Mouse (Mus musculus): ENCODE measurements at regions not wholly inside any gene's neighbourhood (a gene's known extent, or its start where the extent isn't known, plus 50 kb on each side); places are given as distances from the start of the nearest gene placed in this dataset.

- DNase-seq (ENCODE audit: low spot score in 2 of 2), result no peak
These were observed 118.3 kb downstream of the Dact1 start for GRCm38 (mm10) chr12:71427974-71428373.

DNA sequence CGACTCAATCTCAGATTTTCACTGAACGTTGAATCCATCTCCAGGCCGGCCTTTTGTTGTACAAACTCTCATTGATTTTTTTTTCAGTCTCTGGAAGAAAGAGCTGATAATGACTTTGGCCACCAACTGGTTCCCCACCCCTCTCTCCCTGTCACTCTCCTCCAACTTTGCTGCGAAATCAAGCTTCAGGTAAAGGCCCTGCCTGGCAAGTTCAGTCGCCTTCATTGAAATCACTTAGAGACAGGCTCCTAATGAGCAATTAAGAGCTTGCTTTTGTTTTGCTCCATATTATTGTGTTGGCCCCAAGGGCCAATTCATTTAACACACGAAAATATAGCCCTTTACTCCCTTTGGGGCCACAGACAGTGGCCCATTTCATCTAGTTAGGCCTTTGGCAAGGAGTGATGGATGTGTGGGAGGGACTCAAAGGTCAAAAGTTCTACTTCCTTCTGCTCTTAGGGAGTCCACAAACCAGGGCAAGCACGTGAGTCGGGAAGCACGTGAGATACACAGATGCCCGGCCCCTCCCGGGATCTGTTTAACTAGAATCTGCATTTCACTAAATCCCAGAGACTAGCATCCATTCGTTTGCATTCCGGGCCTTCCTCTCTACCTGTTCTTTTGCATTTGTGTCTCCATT, 120.0 kb downstream of the Dact1 start:
- no peak for DNase-seq (ENCODE audit: low spot score in 2 of 2)

GRCm38 (mm10) chr12:71430331-71430730, 120.6 kb downstream of the Dact1 start:
- DNase-seq (ENCODE audit: low spot score in 2 of 2), result no peak

DNA sequence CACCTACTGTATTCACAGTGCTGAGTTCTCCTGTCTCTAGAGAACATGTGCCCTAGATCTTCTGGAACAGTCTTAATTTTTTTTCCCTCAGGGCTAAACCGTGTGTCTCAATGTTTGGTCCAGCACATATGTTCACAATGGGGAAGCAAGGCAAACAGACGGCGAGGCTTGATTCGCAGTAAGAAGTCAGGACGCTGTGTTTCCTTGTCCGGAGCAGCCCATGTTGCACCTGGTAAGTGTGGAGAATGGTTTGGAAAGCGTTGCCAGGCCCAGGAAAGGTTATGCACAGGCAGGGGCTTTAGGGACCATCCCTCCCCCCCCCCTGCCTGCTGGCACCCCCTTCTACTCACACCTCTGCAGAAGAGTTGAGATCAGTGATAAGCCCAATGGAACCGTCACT, 121.4 kb downstream of the Dact1 start:
- no peak for DNase-seq (ENCODE audit: low spot score in 2 of 2)

DNA sequence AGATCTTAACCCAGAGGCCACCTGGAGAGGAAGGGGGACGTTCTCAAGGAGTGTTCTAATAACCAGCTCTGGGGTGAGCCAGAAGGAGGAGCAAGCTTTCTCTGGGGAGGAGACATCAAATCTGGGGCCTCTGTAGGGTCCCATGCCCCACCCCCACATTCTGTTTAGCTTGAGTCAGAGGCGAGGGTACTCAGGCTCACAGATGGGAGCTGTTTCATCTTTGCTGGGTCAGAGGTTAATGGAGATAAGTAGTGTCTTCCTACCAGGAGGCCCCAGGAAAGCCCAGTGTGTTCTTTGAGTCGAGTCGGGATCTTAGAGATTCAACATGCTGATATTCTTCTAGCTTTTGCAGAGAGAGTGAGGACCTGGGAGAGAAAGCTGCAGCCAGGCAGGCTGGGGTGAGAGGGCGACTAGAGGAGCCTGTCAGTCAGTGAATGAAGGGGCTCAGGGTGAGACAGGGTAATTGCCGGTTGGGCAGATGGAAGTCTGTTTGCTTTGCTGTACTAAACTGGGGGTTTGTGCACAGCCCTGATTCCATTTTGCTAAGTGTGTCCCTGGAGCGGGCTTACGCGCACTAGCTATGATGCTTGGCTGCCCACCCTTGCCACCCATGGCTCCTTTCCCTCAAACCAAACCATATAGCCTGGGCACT, 124.0 kb downstream of the Dact1 start:
- DNase-seq (ENCODE audit: low spot score in 2 of 2), result no peak

- no peak for DNase-seq (ENCODE audit: low spot score in 2 of 2)
These were observed 128.6 kb downstream of the Dact1 start for GRCm38 (mm10) chr12:71438254-71438653.

DNA sequence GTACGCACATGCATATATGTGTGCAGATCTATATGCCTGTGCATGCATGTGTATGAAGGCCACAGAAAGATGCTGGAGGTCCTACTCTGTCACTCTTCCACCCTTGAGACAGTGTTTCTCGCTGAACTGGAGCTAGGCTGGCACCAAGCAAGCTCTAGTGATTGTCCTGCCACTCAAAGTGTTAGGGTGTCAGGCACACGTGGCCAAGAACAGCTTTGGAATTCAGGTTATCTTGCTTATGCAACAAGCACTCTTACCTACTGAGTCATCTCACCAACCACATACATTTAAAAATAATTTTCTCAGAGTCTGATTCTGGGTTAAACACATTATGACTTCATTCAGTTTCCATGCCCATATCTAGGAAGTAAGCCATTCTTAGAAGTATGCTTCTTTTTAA, 131.2 kb downstream of the Dact1 start:
- no peak for DNase-seq (ENCODE audit: low spot score in 2 of 2)

- DNase-seq (ENCODE audit: low spot score in 2 of 2), result no peak
These were observed 131.6 kb downstream of the Dact1 start for GRCm38 (mm10) chr12:71441272-71441671.

- DNase-seq (ENCODE audit: low spot score in 2 of 2), result no peak
These were observed 136.7 kb downstream of the Dact1 start for GRCm38 (mm10) chr12:71446177-71446891.

DNA sequence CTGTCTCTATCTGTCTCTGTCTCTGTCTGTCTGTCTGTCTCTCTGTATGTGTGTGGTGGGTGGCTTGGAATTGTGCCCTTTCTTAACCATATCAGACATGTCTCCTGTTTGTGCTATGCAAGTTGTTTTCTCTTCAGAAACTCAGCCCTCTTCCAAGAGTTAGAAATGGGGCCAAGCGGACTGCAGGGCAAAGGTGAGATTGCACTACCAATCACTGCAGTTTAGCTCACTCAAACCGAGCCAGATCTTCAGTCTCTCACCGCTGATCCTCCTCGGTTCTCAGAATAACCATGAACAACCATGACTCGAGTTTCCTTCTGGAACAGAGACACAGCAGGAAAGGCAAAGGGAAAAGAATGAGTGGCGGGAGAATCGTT, 137.2 kb downstream of the Dact1 start:
- no peak for DNase-seq (ENCODE audit: low spot score in 2 of 2)

GRCm38 (mm10) chr12:71449032-71449431, 139.3 kb downstream of the Dact1 start:
- no peak for DNase-seq (ENCODE audit: low spot score in 2 of 2)

DNA sequence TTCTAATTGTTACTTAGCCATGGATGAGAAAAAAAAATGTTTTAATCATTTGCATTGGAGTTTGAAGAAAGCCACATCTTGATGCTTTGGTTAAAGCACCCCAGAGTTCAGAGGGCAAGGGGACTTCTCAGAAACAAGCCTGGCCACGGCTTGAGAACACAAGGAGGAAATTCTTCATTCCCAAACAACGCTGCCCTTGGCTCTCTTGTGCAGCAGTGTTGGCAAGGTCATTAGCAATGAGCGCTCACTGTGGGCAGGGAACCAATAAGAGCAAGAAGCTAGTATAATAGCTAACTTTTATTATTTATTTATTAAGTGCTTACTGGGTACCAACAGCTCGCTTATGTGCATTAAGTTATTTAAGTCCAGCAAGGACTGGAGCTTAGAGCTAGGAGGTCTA, 140.4 kb downstream of the Dact1 start:
- no peak for DNase-seq (ENCODE audit: low spot score in 2 of 2)

- DNase-seq (ENCODE audit: low spot score in 2 of 2), result no peak
These were observed 141.2 kb downstream of the Dact1 start for GRCm38 (mm10) chr12:71450680-71451463.

- no peak for DNase-seq (ENCODE audit: low spot score in 2 of 2)
These were observed 147.2 kb downstream of the Dact1 start for GRCm38 (mm10) chr12:71456900-71457299.

DNA sequence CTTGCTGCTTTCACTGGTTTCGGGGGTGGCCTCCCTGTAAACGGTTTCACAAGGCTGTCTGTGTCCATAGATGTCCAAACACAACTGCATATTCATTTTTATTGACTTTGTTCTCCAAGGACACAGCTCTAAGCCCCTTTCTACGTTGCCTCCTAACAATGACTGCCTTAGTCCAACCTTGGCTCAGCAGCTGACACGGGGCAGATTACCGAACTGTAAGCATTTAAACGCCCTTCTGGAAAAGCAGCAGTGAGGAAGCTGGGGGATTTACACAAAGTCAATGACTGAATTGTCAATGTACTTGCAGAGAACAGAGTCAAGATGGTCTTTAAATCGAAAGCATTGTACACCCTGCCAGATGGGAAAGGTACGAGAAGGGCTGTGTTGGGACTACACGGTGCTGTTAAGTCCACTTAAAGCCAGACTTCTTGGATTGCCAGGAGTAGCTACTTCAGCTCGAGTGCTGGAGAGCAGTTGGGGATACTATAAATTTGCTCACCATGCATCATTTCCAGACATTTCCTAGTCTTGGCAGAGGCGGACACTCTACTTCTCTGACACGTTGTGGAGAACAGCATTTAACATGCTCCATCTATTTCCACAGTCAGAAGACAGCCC, 149.0 kb downstream of the Dact1 start:
- DNase-seq (ENCODE audit: low spot score in 2 of 2), result no peak

DNA sequence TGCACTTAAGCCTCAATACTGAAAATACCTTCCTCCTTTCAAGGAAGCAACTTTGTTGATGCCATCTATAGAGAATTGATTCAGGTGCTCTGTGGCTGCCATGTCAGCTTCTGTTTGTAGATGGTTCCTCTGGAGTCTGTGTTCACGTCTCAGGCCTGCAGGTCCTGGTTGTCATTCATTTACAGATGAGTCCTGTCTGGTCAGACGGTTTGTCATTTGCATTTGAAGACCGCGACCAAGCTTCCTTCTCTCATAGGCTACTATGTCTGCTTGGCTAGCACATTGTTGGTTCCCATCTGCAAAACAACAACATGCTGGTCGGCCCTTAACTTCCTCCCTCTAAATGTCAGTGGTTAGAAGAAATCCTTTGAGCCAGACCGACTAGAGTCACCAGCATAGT, 151.0 kb downstream of the Dact1 start:
- DNase-seq (ENCODE audit: low spot score in 2 of 2), result no peak

DNA sequence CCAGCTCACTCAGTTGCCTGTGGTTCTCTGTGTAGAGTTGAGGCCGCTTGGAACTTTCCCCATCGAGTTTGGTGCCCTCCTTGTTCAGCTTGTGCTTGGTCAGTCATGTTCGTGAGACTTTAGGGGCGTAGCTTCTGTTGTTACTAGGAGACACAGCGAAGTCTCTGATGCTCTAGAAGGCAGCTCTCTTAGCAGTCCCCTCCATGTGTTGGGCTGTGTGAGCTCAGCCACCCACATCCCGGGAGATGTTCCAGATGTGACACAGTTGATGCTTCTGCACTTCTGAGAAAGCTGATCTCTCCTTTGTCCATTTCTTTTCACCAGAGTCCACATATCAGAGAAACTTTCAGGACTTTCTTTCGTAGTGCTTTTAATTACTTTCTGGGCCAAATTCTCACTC, 158.1 kb downstream of the Dact1 start:
- DNase-seq (ENCODE audit: low spot score in 2 of 2), result no peak

GRCm38 (mm10) chr12:71468324-71468723, 158.6 kb downstream of the Dact1 start:
- no peak for DNase-seq (ENCODE audit: low spot score in 2 of 2)

DNA sequence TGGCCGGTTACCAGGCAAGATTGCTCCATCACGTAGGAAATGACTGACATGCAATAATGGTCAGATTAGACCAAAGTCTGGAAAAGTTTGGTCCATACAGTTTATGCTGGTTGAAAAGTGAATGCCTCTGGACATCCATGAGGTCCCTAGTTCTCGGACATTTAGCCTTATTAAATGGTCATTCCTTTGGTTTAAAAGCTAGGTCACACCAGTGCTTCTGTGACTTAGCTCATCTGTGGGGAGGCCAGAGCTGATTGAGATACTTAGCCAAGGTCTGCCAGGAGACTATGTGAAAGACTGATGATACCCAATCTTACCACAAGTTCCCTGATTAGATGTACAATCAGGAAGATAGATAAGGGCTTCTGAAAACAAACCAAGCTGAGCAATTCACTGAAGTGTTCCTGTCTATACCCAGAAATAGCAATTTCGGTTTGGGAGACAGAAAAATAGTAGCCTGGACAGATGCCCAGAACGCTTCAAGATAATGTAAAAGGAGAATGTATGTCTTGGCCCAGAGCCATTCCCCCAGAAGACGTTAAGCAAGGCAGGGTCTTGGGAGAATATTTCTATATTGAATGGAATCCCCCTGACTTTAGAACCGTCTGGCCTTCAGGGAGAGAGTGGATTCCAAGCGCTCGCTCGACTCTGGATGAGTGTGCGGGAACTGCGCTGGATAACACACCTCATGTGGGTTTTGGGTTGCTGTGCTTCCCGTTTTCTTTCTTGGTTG, 161.5 kb downstream of the Dact1 start:
- no peak for DNase-seq (ENCODE audit: low spot score in 2 of 2)

DNA sequence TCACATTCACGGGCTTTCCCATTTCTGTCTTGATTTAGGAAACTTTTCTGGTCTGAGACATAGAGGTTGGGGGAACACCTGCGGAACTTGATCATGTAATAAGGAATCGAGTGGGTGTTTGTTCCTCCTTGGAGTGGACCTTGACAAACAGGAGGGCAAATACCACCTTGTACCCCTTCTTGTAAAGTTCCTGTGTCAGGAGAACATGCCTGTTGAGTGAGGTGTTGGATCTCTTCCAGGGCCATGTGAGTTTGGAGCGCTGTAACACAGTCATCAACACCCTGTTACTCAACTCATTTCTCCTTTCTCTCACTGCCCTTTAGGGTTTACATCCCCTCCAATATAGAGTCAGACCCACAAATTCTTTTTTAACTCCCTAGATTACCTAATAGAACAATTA, 162.0 kb downstream of the Dact1 start:
- DNase-seq (ENCODE audit: low spot score in 2 of 2), result no peak

- no peak for DNase-seq (ENCODE audit: low spot score in 2 of 2)
These were observed 166.6 kb downstream of the Dact1 start for GRCm38 (mm10) chr12:71476238-71476637.
